Mouse (Mus musculus) C2C12 (cell line): ENCODE data around the gene Vmn2r27. TPM values are rescaled to one million over a fixed set of nuclear protein-coding genes. Genes with fewer than 3 reads are reported as not detected.
A peak's percentile ranks its signal among the peaks of the same experiment; 100 is the strongest.

Experiments used
- H3K27me3 ChIP-seq: one replicate; pipeline ENCODE4 v1.6.1; 2011; ENCODE audit not compliant: control insufficient read depth, insufficient read depth, insufficient read length
- H3K36me3 ChIP-seq: one replicate; pipeline ENCODE4 v1.6.1; 2011; ENCODE audit not compliant: control insufficient read depth, insufficient read depth
- H3K4me3 ChIP-seq: one replicate; pipeline ENCODE4 v1.5.1; 2011; ENCODE audit warnings: mild to moderate bottlenecking, control low read depth; ENCODE audit not compliant: poor library complexity, insufficient read depth, severe bottlenecking
- H3K79me2 ChIP-seq: one replicate; pipeline ENCODE4 v1.6.1; 2011; ENCODE audit not compliant: control insufficient read depth, insufficient read depth
- H3K79me3 ChIP-seq: one replicate; pipeline ENCODE4 v1.6.1; 2011; ENCODE audit warnings: low read depth, control low read depth
- H3ac ChIP-seq: one replicate; pipeline ENCODE3; 2011; ENCODE audit warnings: low read depth; ENCODE audit not compliant: control insufficient read depth, insufficient read length
- CEBPB ChIP-seq: IDR thresholded peaks from one replicate; pipeline ENCODE4 v1.6.1; 2011; ENCODE audit warnings: low read depth, mild to moderate bottlenecking, control low read depth, moderate library complexity
- CTCF ChIP-seq: IDR thresholded peaks from one replicate; pipeline ENCODE4 v1.5.1; 2011; ENCODE audit not compliant: control insufficient read depth, insufficient read depth, insufficient read length
- FOSL1 ChIP-seq: IDR thresholded peaks from one replicate; pipeline ENCODE4 v1.8.0; 2011; ENCODE audit warnings: mild to moderate bottlenecking, low read length; ENCODE audit not compliant: poor library complexity, insufficient read depth, severe bottlenecking
- MAX ChIP-seq: IDR thresholded peaks from one replicate; pipeline ENCODE4 v1.6.1; 2011; ENCODE audit warnings: mild to moderate bottlenecking, control low read depth
- MYOD1 ChIP-seq: IDR thresholded peaks from one replicate; pipeline ENCODE4 v1.6.1; 2011; ENCODE audit warnings: low read depth; ENCODE audit not compliant: control insufficient read depth, insufficient read length
- MYOG ChIP-seq: IDR thresholded peaks from one replicate; pipeline ENCODE4 v1.6.1; 2011; ENCODE audit not compliant: control insufficient read depth, insufficient read length; ENCODE audit errors: extremely low read depth
- USF1 ChIP-seq: IDR thresholded peaks from one replicate; pipeline ENCODE4 v1.6.1; 2011; ENCODE audit warnings: low read depth, mild to moderate bottlenecking, control low read depth, moderate library complexity
- long read RNA-seq, 2 experiments: library from polyadenylated mRNA; unstranded; transcript quantifications; one replicate each; pipeline ENCODE4 v2.0.0; 2019 to 2020
- polyA plus RNA-seq: library from polyadenylated mRNA; unstranded; fragments of >200 nt; fragmentation: generic; extraction: Trizol; gene quantifications from one replicate; pipeline ENCODE4 v1.2.1, GENCODE M21; 2012; ENCODE audit warnings: missing spikeins

Vmn2r27 gene
- polyA plus RNA-seq = not detected
- long read RNA-seq, experiment 1 = 0 reads
- long read RNA-seq, experiment 2 = 0 reads

DNA sequence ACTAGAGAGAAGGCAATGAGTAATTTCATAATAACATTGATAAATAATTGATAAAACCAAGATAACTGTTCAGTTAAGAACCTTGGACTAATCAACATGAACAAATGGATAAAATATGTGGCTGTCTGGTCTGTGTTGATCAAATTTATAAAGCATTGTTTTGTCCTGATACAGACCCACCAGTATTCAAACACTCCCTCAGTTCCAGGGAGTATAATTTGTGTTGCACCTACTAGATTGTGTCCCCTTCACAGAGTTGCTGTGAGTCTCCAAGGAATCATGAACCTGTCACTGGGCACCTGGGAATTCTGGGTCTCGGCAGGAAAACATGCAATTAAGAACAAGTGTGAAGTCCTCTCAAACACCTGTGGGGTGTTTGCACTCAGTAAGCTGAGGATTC, at the start of gene Vmn2r27:
TSS of gene Vmn2r27 (minus strand) at position 101 of the 400 bp plus-strand sequence.
- Histone ChIP-seq H3K79me2 (no peaks in the 10 kb centered on the region), H3K79me3 (no peaks in the 10 kb centered on the region)
- TF ChIP-seq CEBPB = no peak
- TF ChIP-seq CTCF = no peak
- no peak for TF ChIP-seq MYOD1
- no peak for TF ChIP-seq FOSL1
- TF ChIP-seq USF1 = no peak
- TF ChIP-seq MYOG = no peak
- TF ChIP-seq MAX = no peak

DNA sequence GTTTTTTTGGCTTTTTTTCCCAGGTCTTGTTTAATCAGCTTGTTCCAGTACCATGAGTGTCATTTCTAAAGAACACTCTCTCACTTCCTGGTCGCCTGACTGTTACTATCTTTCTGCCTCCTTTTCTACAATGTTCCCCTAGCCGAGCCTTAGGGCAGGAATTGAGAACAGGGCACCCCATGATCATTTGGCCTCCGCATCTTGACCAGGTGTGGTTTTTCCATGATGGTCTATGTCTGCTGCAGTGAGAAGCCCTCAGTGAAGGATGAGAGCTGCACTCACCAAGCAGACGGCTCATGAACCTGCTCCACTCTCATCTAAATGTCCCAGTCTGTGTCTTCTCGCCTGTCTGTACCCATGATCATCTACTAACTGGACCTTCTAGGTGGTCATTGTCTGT, 46.6 kb upstream of the Vmn2r27 start:
- H3K79me3 ChIP-seq = no peaks in the 10 kb centered on the region
- TF ChIP-seq USF1 (no peak), CTCF (no peak)
- no peaks in the 10 kb centered on the region for H3K79me2 ChIP-seq
- H3K36me3 ChIP-seq = no peaks in the 10 kb centered on the region
- no peak overlapping the region for H3K4me3 ChIP-seq
- no peak overlapping the region for H3ac ChIP-seq
- peaks cover 2% of the 10 kb centered on the region for H3K27me3 ChIP-seq

More for the DNA sequence above, at the start of gene Vmn2r27:
- Histone ChIP-seq H3ac (no peak within 1 kb of the TSS), H3K36me3 (no peaks in the 10 kb centered on the region), H3K4me3 (no peak within 1 kb of the TSS), H3K27me3 (no peaks in the 10 kb centered on the region)

DNA sequence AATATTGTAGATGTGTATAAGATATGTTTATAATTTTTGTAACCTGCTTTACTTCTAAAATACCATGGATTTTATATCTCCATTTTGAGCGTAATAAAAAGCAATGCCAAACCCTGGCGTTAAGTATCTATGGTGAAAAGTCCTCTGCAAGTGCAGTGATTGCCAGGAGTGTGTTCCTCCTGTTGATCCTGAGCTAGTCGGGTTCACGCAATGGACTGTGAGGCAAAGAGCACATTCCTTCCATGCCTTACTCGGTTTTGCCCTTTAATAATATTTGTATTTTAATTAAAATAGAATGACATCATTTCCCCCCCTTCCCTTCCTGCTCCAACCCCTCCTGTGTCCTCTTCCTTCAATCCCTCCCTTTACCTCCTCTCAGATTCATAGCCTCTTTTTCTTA, 46.0 kb upstream of the Vmn2r27 start:
- H3K79me2 ChIP-seq = no peaks in the 10 kb centered on the region
- H3K36me3 ChIP-seq = no peaks in the 10 kb centered on the region
- peaks cover 3% of the 10 kb centered on the region for H3K27me3 ChIP-seq
- H3ac ChIP-seq = no peak overlapping the region
- H3K4me3 ChIP-seq = no peak overlapping the region
- TF ChIP-seq MYOD1 = no peak
- TF ChIP-seq CEBPB = no peak
- no peak for TF ChIP-seq USF1
- TF ChIP-seq FOSL1 = no peak
- TF ChIP-seq MYOG = no peak
- no peak for TF ChIP-seq CTCF
- TF ChIP-seq MAX = no peak
- H3K79me3 ChIP-seq = no peaks in the 10 kb centered on the region

DNA sequence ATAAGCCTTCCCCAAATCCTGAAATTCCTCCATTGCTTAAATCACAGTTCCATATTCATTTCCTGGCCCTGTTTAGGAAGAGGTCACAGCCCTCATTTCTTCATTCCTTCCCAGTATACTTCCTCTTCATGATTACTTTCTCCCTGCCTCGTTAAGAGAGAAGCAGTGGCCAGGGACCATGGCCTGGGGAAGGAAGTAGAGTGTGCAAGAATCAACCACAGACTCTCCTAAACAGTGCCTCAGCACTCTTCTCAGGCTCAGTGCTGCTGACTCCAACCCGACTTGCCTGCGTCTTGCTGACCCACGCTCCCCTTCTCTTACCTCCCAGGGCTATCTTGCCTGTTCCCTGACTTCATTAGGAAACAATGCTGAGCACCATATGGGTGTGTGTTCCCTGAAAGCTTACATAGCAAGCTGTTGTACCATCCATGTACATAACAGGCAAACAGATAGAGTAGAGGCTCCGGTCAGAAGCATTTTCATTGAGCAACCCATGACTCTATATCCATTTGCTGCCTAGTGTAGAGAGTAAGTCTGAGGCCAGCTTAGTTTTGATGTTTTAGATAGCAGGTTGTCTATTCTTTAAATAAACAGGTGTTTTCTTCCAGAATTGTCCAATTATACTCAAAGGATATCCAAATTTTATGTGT, 41.7 kb upstream of the Vmn2r27 start:
- Histone ChIP-seq H3K79me3 (no peaks in the 10 kb centered on the region), H3K4me3 (no peak overlapping the region), H3K27me3 (peaks cover 3% of the 10 kb centered on the region), H3K79me2 (no peaks in the 10 kb centered on the region), H3ac (no peak overlapping the region), H3K36me3 (no peaks in the 10 kb centered on the region)
- TF ChIP-seq FOSL1 (no peak), CEBPB (no peak), MAX (no peak), USF1 (no peak), MYOG (no peak), MYOD1 (no peak), CTCF (no peak)

DNA sequence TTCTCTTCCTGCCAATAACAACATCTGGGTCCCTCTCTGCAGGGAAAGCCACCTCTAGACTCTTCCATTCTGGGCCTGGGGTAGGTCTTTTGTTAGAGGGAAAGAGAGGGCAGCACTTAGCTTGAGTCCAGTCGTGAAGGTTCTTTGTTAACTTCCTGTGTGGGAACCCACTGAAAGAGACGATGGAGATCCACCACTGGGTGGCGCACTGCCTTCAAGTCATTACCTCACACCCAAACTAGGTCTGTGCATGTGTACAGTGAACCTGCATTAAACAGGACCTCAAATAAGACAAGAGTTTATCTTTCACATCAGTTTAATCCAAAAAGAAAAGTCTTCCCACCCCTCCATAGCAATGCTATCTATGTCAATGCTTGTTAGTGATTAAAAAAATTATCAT, 31.0 kb upstream of the Vmn2r27 start:
- H3K4me3 ChIP-seq = no peak overlapping the region
- no peaks in the 10 kb centered on the region for H3K27me3 ChIP-seq
- TF ChIP-seq MAX (no peak), MYOG (no peak), FOSL1 (no peak), CTCF (peak; percentile 53), USF1 (no peak), MYOD1 (no peak)
- H3K79me2 ChIP-seq = no peaks in the 10 kb centered on the region
- H3K36me3 ChIP-seq = no peaks in the 10 kb centered on the region
- no peaks in the 10 kb centered on the region for H3K79me3 ChIP-seq
- H3ac ChIP-seq = no peak overlapping the region

DNA sequence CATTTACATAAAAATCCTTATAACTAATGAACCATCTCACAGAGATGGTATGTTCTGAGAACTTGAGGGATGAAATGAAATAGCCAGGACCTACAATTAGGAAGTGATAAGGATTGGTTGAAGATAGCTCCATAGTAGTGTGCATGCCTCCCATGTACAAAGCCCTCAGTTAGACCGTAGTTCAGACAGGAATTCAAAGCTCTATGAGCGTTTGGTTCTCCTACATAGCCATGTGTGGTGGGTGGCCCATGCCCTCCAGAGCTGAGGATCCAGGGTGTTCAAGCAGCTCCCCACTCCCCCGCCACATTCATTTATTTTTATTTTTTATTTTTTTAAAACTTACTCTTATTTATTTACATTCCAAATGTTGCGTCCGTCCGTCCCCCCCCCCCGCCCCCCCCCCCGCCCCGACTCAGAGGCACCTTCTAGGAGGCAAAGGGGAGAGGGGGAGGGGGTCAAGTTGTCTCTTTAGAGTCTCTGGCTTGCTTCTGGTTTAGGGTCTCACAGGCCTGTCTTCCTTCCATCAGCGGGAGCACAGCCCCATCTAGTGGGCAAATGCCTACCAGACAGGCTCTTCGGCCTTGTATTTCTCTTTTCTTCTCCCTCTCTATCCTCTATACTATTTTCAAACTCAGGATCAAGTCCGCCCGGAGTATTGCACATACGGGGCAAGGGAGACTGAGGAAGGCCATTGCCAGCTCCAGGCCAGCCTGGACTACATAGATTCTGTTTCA, 28.7 kb upstream of the Vmn2r27 start:
- H3K4me3 ChIP-seq = no peak overlapping the region
- H3K79me2 ChIP-seq = no peaks in the 10 kb centered on the region
- H3K36me3 ChIP-seq = no peaks in the 10 kb centered on the region
- H3K79me3 ChIP-seq = no peaks in the 10 kb centered on the region
- H3K27me3 ChIP-seq = no peaks in the 10 kb centered on the region
- no peak for TF ChIP-seq USF1
- no peak for TF ChIP-seq FOSL1
- no peak for TF ChIP-seq MYOG
- no peak for TF ChIP-seq MYOD1
- peak; percentile 74 for TF ChIP-seq CTCF
- no peak for TF ChIP-seq MAX
- H3ac ChIP-seq = no peak overlapping the region
